Mouse (Mus musculus) right cerebral cortex, adult 2 months (tissue): ENCODE measurements at regions not wholly inside any gene's neighbourhood (a gene's known extent, or its start where the extent isn't known, plus 50 kb on each side); places are given as distances from the start of the nearest gene placed in this dataset.

Experiments used
- DNase-seq, 2 experiments: peaks; one replicate each; pipeline ENCODE4 v3.0.0; 2021 to 2022; ENCODE audit warnings: low spot score in 2 of 2

DNA sequence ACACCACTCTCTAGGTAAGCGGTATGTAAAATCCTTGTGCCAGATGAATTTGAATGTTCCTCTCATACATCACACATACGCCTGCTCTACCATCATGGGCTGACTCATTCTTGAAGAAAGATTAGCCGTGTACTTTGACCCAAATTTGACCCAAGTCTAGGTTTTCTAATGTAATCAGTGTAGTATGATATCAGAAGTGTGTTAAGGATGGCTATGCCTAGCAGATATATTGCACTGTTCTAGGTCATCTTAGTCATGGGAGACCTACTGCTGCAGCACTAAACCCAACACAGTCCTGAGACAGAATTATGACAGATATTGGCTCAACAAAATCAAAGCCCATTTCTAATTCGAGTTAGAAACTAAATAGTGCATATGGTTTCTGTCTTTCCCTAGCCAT is 255.1 kb downstream of the Fam49a start:
- DNase-seq: no peak

DNA sequence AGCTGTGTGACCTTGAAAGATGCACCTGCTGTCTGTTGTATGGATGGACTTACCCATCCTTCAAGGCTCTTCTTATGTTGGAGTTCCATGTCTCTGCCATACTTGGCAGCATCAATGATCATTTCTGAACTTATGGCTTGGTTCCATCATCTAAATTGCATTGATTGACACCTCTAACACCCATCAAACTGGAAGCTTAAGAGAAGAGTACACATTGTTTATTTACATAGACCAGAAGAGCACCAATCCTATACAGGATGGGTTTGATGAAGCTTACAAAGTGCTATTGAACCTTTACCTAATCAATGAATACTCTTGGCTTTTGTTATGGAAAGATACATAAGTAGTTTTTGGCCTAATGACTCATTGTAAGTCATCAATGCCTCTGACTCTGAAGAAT is 248.8 kb downstream of the Fam49a start:
- no peak for DNase-seq

DNA sequence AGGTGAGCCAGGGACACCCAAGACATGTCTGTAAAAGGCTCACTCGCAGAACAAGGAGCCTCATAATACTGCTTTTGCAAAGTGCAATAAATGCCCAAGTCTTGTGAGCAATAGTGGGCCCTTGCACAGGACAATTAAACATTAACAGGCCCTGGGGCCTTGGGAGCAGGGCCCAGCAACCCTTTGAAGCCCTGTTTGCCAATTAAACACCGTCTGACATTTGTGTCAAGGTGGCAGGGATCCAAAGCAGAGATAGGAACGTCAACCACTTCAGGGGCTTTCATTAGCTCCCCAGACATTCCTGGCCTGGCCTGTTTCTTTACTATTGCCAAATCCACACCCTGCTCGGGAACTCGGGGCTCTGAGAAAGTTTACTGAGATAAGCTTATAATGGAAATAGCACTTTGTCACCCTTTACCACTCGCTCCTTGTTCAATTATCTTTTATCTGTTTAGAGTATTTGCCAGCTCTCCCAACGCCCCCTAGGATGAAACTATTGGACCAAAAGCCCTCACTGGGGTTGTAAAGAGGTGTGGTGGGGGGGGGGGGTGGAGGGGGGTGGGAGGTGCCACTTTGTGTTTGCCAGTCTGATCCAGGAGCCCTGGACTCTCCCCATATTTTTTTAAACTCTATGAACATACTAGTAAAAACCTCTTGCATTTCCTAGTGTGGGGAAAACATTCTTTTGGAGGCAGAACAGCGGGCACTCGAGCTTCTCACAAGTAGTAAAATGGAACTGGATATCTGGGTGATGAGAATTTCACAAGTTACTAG is 247.4 kb downstream of the Fam49a start:
- DNase-seq: no peak

DNA sequence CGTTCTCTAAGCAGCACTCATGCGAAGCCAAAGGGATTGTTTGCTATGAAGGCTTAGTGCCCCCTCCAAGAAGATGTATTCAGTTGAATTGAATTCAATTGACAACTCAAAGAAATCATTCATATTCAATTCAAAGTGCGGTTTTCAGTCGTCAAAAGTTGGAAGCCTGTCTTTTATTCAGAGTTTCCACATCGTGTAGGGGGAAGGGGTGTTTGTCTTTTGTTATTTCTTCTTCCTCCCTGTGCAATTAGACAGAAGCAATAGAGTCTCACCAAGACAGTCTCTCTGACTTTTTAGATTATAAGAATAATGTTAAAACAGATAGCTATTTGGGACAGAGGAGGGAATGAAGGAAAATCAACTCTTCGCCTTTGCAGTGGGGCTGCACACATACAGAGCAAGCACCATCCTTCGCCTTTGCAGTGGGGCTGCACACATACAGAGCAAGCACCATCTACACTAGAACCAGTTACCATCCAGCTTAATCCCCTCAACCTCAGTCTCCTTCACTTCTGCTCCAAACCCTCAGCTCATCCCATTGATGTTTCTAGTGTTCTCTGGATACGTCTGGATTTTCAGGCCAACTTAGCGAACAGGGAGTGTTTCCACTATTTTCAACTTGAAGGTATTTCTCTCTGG is 246.7 kb downstream of the Fam49a start:
- no peak for DNase-seq

DNA sequence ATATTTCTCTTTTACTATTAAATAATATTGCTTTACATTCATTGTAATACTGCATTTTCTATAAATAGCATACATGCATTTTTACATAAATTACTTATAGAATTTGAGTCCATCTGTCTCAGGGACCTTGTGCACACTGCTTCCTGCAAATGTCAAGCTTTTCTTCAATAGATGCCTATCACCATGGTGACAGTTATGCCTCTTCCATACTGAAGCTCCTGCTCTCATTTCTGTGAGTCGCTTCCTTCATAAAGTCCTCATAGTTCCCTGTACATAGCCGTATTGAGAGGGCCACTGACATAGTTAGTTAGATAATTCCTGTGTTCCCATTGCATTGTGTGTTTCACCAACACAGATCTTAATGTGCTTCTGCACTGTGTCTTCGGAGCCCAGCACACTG is 244.7 kb downstream of the Fam49a start:
- no peak for DNase-seq

DNA sequence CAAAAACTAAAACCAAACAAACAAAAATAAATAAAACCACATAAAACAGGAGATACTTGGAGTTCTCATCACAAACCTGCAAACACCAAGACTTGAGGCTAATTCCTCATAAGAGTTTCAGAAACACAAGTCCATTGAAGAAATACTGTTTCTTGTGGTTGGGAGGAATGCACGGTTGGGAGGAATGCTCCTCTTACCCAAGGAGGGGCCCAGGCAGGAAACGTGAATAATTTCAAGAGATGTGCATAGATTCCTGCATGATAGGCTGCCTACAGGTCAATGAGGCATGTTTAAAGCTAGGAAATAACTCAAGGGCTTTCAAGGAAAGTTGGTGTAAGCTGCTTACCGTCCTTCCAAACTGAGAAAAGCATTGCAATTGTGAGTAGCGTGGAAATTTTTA is 243.7 kb downstream of the Fam49a start:
- DNase-seq: no peak

DNA sequence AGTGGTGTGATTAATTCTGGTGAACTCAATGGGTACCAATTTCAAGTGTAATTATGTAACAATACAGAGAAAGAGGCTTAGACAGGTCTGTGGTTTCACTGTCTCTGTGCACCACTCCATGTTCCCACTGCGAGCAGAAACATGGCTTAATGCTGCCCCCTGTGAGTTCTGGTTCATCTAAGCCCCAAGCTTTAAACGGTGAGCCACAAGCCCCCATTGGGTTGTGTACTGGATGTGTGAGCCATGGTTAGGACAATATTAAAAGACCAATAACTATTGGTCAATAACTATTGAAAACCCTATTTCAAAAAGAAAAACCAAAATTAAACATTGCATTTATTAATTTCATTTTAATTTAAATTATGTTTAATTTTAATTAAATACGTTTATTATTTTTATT is 238.0 kb downstream of the Fam49a start:
- no peak for DNase-seq

DNA sequence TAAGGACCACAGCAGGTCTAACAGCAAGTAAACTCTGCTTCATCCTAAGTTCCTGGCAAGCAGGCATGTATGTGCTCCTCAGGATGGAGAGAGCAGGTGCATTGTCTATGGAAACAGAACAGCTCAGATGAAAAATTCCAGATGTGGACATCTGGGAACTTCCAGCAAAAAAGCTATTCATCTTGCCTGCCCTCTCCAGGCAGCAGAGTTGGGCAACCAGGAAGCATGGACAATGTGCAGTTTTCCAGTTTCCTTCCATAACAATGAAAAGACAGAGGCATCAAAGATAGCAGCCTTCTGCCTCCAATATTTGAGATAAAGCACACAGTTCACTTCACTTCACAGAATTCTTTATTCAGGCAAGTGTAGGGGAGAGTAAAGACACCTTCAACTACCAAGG is 236.7 kb downstream of the Fam49a start:
- no peak for DNase-seq

DNA sequence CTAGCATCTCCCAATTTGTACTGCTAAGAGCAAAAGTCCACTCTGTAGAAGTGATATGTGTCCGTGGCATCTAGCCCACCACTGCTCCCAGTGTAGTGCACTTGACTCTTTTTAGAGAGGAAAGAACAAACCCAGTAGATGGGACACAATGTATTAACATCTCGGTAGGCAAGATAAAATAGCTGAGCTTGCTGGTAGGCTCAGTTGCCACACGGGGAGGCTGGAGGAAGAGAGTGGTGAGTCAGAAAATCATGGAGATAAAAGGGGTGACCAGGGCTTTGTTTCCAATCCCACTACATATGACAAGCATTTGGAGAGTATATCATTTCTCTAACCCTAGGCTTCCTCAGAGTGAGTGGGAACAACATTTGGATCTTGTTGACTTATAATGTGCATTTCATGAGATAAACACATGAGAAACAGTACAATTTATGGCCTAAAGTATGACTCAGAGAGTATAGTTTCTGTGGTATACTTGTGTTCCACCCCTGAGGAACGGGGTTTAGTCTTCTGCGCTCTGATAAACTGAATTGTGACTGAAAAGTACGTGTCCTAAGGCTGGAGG is 235.4 kb downstream of the Fam49a start:
- DNase-seq: no peak

DNA sequence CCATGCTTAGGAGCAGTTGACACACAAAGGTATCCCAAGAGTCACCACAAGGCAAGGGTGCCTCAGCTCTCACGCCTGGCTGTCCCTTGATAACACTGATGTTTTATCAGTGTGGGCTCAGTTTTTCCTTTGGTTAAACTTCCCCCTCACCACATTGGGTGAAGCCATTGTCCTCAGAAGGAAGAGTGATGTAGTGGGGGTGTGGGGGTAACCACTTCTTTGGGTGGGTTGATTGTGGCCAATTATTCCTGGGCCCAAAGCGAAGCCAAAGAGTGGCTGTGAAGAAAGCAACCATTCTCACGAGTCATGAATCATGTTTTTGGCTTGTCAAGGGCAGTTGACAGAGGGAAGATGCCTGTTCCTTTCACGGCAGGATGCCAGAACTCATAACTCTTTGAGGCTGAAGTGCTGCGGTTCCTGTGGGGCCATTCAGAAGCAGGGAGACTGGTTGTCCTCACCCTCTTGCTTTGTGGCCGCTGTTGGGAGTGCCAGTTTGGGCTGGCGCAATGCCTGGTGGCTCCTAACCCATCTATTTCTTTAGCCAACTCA is 234.7 kb downstream of the Fam49a start:
- DNase-seq: peak in 1 of 2 experiments; percentile 20

DNA sequence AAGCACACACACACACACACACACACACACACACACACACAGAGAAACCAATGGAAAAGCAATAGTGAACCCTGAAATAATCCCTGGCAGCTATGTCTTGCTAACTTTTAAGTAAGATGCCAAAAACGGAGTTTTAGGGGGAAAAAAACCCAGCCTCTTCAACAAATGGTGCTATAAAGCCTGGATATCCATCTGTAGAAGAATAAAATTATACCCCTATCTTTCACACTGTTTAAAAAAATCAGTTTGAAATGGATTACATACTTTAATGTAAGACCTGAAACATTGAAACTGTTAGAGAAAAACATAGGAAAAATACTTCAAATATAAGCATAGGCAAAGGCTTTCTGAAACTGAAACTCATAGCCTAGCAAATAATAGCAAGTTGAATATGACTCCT is 228.2 kb downstream of the Fam49a start:
- DNase-seq: no peak

DNA sequence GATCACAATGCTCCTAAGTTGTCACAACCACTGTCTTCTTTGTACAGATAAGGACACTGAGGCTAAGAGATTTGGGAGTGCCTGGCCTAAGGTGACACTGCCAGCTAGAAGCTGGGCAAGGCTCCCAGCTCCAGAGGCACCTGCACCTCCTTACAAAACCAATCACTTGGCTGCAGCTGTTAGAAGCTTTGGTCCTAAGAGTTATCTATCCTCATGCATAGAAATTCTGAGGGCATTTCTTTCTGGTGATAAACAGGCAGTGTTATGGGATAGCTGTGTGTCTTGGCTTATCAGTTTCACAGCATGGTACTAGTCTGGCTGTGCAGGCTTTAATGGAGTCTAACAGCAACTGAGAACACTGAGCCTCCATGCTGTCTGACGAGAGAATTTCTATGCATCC is 226.2 kb downstream of the Fam49a start:
- DNase-seq: no peak

DNA sequence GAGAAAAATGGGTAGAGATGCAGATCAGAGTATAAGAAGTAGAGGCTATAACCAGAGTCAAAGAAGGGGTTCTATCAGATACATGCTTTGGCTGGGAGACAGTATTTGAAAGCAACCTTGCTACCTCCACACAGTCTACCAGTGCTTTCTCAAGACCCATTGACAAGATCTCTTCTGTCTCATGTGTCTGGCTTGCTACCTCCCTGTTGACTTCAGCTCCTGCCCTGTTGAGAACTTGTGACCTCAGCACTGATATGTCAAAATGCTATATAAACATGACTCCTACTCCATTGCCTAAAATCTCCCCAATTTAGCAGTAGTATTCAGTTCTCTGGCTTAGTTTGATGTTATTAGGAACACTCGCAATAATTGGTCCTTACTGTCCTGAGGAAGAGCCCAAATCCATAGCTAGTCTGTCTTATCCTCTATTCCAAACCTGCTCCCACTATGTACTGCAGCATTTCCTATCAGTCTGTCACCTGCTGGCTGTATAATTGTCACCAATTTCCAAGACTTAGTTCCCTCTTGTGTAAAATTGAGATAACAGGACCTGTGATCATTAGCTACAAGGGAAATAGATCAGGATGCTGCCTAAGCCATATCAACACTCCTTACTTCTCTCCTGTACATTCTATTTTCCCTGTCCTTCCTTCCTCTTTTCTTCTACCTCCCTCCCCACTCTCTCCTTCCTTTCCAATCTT is 224.9 kb downstream of the Fam49a start:
- no peak for DNase-seq

DNA sequence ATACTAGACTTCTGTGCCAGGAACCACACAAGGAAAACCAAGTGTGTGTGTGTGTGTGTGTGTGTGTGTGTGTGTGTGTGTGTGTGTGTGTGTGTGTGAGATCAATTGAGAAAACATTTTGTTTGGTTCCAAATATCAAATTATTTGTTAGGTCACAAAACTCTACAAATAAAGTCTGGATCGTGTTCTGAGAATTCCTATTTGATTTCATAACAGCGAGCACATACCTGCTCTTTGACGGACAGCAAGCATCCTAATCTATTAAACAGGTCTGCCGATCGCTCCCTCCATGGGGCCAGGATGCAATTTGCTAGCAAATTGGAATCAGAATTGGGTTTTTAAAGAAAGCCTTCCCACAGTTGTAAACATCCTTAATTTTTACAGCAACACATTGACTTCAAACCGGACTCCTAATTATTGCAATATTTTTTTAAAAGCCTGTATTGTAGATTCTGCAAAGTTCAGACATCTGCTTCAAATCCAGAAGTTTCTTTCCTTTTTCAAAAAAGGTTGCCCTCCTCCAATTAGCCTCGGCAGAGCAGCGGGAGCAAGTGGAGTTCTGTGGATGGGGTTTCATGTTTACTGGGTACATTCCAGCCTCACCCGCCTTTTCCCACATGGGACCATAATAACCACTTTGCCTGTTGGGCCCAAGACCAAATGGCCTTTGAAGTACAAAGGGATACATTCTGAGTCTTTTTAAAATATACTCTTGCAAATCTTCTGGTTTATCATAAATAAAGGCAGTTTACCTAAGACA is 223.2 kb downstream of the Fam49a start:
- no peak for DNase-seq

DNA sequence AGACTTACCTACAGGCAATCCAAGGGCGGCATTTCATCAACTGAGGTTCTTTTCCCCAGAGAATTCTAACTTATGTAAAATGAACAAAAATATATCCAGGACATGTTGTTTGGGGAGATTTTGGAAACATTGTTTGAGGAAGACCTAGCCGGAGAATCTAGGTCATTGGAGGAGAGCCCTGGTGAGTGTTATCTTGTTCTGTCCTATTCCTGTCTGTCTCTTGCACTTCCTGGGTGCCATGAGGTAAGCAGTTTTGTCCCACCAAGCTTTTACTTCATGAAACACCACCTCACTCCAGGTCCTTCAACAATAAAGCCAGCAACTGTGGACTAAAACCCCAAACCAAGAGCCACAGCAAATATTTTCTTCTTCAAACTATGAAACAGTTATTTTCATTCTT is 218.5 kb downstream of the Fam49a start:
- no peak for DNase-seq

DNA sequence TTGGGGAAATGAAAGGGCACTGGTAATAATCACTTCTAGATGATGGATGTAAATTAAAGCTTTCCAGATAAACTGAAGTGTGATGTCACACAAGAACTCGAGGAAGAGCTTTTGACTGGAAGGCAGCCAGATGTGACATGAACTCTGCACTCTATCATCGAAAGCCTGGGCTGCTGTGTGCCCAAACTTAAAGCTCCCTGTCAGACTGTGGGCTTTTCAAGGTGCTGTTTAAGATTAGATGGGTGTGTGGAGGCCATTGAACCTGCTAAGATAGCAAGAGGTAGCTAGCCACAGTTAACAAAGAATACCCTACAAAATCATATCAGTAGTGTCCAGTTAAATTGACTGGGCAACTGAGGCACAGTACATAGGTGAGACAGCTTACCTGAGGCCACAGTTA is 190.1 kb downstream of the Fam49a start:
- no peak for DNase-seq

DNA sequence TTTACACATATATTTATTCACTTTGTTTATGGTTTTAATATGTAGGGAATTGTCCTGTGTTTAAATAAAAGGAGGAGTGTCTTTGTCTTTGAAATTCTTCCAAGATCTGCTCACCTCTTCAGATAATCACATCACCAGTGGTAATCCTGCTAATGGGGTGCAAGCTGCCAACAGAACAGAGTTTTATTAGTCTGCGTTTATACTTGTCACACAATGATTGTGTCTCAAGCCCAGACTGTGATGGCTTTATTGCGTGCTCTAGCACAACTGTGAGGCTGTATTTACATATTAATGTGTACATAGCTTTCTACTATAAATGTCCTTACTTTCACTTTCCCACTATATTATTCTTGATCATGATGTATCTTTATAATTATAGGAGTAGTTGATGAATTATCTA is 184.8 kb downstream of the Fam49a start:
- no peak for DNase-seq

DNA sequence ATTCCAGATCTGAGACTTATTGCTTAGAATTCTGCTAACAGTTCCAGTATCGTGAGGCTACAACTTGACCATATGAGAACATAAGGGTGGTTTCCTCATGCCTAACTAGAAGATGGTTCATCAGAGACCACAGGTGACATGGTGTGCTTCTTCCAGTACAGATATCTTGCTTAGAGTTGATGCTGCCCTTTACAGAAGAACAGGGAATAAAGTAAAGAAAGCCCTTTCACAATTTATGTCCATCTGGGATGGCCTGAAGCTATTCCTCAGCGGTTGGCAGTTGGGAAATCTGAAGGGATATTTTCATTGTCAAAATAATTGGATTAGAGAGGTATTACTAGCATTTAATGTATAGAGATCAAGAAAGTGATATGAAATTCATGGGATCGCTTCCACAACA is 184.3 kb downstream of the Fam49a start:
- no peak for DNase-seq

DNA sequence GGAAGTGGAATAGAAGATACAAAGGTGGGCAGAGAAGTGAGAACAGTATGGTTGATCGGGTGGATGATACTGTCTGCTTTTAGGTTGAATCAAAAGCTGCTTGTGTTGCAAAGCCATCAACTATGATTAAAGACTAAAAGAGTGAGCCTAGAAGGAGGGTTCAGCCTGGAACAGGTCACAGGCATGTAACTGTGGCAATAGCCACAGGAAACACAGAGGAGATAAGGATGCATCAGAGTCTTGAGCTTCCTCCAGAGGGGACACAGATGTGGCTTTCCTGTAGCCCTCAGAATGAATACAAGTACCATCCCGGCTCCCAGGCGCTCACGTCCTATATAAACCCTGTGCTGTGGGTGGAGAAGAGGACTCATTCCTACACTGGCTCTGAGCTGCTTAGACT is 180.9 kb downstream of the Fam49a start:
- no peak for DNase-seq

DNA sequence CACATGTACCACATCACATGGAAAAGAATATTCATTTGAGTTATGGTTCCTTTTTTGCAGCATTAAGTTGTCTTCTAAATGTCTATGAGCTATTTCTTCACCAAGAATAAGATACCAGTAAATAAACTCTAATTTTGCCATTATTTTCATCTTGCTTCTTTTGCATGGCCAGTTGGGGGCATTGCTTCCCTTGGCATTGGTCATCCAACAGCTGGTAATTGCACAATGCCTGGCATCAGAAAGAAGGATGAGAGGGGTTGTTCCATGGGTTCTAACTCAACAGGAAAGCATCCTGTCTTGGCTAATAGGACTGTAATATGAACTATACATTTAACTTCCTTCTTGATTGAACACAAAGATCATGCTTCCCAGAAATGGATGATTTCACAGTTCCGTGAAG is 174.4 kb downstream of the Fam49a start:
- no peak for DNase-seq

DNA sequence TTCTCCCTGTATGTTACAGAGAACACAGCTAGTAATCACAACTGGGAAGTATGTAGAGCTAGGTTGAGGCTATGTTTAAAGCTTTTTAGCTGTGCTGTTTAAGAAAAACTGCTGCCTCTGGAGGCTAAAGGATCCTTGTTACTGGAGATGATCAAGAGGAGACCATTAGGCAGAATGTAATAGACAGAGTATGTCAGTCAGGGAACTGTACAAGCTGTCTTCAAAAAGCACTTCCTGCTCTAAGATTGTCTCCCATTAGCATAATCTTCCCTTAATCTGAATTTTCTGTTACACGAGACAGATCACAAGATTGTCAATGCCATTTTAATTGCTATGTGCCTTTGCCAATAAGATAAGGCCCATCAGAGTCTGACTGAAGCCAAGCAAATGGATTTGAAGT is 170.7 kb downstream of the Fam49a start:
- DNase-seq: no peak
